Mouse (Mus musculus) liver, adult 2 months (tissue): ENCODE results near the gene Atp1b1. TPM values are rescaled to one million over a fixed set of nuclear protein-coding genes. Genes with fewer than 3 reads are reported as not detected.

Experiments
- DNase-seq: peaks from one replicate; pipeline ENCODE4 v3.0.0-alpha.2; 2011; ENCODE audit warnings: low read depth, low spot score; ENCODE audit errors: extremely low read depth
- H3K27ac ChIP-seq: fragments of 200-500 bp; replicated peaks from 2 replicates; pipeline ENCODE4 v1.5.1; 2012; ENCODE audit warnings: low read depth, mild to moderate bottlenecking, control low read depth, inconsistent platforms, low read length; ENCODE audit not compliant: insufficient read depth
- H3K27me3 ChIP-seq: fragments of 200-500 bp; 2 replicates; pipeline ENCODE4 v1.6.1; 2012; ENCODE audit warnings: mild to moderate bottlenecking, moderate library complexity, low read length, inconsistent platforms; ENCODE audit not compliant: control insufficient read depth, insufficient read depth
- H3K36me3 ChIP-seq: fragments of 200-500 bp; 2 replicates; pipeline ENCODE4 v1.6.1; 2012; ENCODE audit warnings: low read length, inconsistent platforms; ENCODE audit not compliant: control insufficient read depth, insufficient read depth
- H3K4me1 ChIP-seq: fragments of 200-500 bp; 2 replicates; pipeline ENCODE4 v1.6.1; 2011; ENCODE audit warnings: low read length; ENCODE audit not compliant: control insufficient read depth, insufficient read depth
- H3K4me3 ChIP-seq: fragments of 200-500 bp; 2 replicates; pipeline ENCODE4 v1.5.1; 2011; ENCODE audit warnings: low read depth, mild to moderate bottlenecking, control low read depth, low read length, moderate library complexity; ENCODE audit not compliant: insufficient read depth
- H3K79me2 ChIP-seq: fragments of 200-500 bp; 2 replicates; pipeline ENCODE4 v1.6.1; 2012; ENCODE audit warnings: inconsistent platforms, mild to moderate bottlenecking, low read length, moderate library complexity; ENCODE audit not compliant: control insufficient read depth, insufficient read depth
- H3K9ac ChIP-seq: fragments of 200-500 bp; 2 replicates; pipeline ENCODE4 v1.6.1; 2012; ENCODE audit warnings: low read depth, mild to moderate bottlenecking, control low read depth, inconsistent platforms, low read length
- CTCF ChIP-seq: fragments of 200-500 bp; IDR thresholded peaks from 2 replicates; pipeline ENCODE4 v1.5.1; 2011; ENCODE audit warnings: low read depth, low read length, control low read depth
- POLR2A ChIP-seq: fragments of 200-500 bp; IDR thresholded peaks from 2 replicates; pipeline ENCODE4 v1.6.1; 2011; ENCODE audit warnings: low read length, control low read depth; ENCODE audit not compliant: insufficient read depth; ENCODE audit errors: extremely low read depth
- whole genome bisulfite sequencing: fragments of 180-500 bp; shearing (Covaris S2); methylation state at CpG from one replicate; pipeline ENCODE4 v1.1.7; 2018; 5-methylcytosine and 5-hydroxymethylcytosine counted together
- polyA plus RNA-seq: library from polyadenylated mRNA; depleted of rRNA; stranded (reverse); fragments of >200 nt; gene quantifications from 2 replicates; pipeline ENCODE4 v1.2.3, GENCODE M21; 2012; rRNA removed
- total RNA-seq: library from RNA; depleted of rRNA; stranded (reverse); fragments of >200 nt; gene quantifications from 2 replicates; pipeline ENCODE4 v1.2.3, GENCODE M21; 2014; rRNA removed

Gene Atp1b1
- total and polyA plus RNA-seq, 2 experiments: 26.0 to 30.5 TPM

DNA sequence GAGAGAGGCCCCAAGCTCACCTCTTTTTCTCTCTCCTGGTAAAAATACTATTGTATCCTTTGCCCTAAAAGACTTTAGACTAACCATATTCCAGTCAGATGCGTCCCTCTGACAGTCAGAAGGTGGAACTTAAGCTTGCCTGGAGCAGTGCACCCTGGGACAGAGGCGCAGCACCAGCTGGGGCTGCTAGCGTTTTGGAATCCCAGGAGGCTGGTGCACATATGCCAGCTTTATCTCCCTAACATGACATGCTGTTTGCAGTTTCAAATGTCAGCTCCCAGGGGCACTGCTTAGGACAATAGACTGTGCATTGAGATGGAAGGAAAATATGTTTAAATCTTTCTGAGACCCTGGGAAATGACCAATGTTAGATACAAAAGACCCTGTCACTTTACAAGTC, 66.0 kb downstream of the Atp1b1 start:
- H3K27me3 ChIP-seq: no peaks in the 10 kb centered on the region
- no peak overlapping the region for H3K27ac ChIP-seq
- 78% methylated on average over 3 of the region's 3 CpGs for WGBS
- H3K9ac ChIP-seq: no peak overlapping the region
- no peaks in the 10 kb centered on the region for H3K36me3 ChIP-seq
- DNase-seq: no peak
- no peak overlapping the region for H3K4me3 ChIP-seq
- H3K79me2 ChIP-seq: no peaks in the 10 kb centered on the region
- no peaks in the 10 kb centered on the region for H3K4me1 ChIP-seq
- TF ChIP-seq CTCF (no peak), POLR2A (no peak)

DNA sequence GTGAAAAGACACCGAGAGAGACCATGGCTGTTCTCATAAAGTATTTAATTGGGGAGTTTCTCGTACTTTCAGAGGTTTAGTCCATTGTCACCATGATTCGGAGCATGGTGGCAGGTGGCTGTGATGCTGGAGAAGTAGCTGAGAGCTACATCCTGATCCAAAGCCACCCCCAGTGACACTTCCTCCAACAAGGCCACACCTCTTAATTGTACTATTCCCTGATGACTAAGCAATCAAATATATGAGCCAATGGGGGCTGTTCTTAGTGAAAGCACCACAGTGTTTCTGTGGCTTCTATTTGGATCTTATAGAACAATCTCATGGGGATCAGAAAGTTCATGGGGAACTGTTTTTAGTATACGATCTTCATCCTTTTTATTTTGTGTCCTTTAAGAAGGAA, 68.4 kb downstream of the Atp1b1 start:
- H3K79me2 ChIP-seq: no peaks in the 10 kb centered on the region
- H3K9ac ChIP-seq: no peak overlapping the region
- no peak for DNase-seq
- WGBS: 97% methylated on average over 4 of the region's 4 CpGs
- no peaks in the 10 kb centered on the region for H3K4me1 ChIP-seq
- H3K27me3 ChIP-seq: no peaks in the 10 kb centered on the region
- no peak overlapping the region for H3K4me3 ChIP-seq
- TF ChIP-seq POLR2A (no peak), CTCF (no peak)
- no peak overlapping the region for H3K27ac ChIP-seq
- no peaks in the 10 kb centered on the region for H3K36me3 ChIP-seq

Other genes with a start within 250 kb of the Atp1b1 start
- 96.1 and 121 TPM in 2 replicates for gene Slc19a2, start 209.3 kb downstream of the Atp1b1 start, total RNA-seq
- gene Slc19a2, start 209.3 kb downstream of the Atp1b1 start, polyA plus RNA-seq: 84.5 and 86.9 TPM in 2 replicates
- gene Ccdc181, start 182.8 kb downstream of the Atp1b1 start, total RNA-seq: 2.5 and 3.9 TPM in 2 replicates
- 0.91 and 1.1 TPM in 2 replicates for gene Ccdc181, start 182.8 kb downstream of the Atp1b1 start, polyA plus RNA-seq
- 12.8 and 17.1 TPM in 2 replicates for gene Nme7, start 154.2 kb downstream of the Atp1b1 start, total RNA-seq
- gene Nme7, start 154.2 kb downstream of the Atp1b1 start, polyA plus RNA-seq: 2.4 and 3.4 TPM in 2 replicates
- gene Blzf1, start 150.9 kb downstream of the Atp1b1 start, total RNA-seq: 6.8 and 7.6 TPM in 2 replicates
- 1.9 and 2.0 TPM in 2 replicates for gene Blzf1, start 150.9 kb downstream of the Atp1b1 start, polyA plus RNA-seq